Mouse (Mus musculus): ENCODE data around the gene Pelp1. TPM values are rescaled to one million over a fixed set of nuclear protein-coding genes. Genes with fewer than 3 reads are reported as not detected.

The Pelp1 gene
- total RNA-seq (2021) = 10 to 100 TPM; 19.4 to 22.1 TPM

DNA sequence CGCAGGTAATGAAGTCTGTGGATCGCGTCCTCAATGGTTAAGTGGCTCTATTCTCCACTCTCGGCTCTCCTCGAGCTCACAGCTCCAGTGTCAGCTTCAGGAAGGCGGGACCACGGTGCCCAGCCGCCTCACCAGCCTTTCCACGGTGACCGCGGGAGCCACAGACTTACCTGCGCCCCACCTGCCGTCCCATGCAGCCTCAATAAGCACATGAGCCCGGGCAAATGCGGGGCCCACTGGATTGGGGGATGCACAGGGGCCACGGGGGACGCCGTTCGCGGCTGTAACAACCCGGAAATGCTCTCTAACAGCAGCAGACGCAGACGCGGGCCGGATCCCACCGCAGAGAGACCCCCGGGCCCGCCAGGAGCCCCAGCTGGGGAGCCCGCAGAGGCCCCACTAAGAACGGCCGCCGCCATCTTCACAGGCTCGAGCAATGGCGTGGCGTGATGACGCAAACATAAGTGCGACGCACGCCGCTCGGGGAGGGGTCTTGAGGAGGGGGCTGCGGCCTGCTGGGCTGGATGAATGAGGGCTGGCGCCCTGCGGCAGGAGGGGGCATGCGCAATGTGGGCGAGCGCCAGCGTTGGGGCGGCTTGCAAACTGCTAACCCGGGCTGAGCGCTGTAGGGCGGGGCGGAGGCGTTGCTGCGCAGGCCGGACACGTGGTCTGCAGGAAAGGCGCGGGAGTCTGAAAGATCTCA lies at the start of gene Pelp1:
TSS of gene Pelp1 (minus strand) at position 438 of the 703 bp plus-strand sequence.
- DNase-seq = peak; percentile 82 to 91
- intact Hi-C loops (cut with DNase I) = no loop called here

DNA sequence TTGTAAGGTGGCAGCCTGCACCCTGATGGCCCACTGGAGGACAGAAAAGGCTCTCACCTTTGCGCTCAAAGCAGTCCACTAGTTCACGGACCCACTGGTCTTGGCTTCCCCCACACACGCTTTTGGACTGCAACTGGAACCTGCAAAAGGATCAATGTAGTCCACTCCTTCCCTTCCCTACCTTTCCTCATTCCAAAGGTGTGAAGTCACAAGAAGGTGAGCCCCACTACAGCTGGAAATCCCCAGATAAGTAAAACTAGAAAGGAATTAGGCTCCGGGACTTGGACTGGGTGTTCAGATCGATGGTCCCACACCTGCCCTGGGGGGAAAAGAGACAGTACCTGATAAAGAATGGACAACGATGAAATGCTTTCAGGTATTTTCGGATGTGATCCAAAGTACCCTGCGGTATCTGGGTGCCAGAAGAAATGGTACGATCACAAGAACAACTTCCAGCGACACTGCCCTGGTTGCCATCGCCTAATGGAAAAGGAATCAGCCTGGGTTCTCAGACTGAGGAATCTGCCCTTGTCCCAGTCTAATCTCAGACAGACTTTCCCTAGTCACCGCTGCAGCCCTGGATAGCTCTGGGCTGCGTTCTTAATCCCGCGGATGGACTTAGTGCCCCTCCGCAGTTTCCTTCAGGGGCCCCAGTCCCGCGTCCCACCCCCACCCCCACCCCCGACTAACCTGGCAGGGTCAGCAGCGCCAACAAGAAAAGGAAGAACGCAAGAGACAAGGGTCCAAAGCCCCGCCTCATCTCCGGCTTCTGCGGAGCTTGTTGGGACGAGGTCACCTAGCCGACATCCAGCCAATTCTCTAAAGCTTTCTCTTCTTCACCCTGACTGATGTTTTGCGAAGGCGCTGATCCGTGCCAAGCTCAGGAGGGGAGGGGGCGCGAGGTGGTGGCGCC lies 49.1 kb upstream of the Pelp1 start, which contains the start of gene Zmynd15:
TSS of gene Zmynd15 (plus strand) at position 746 of the 913 bp plus-strand sequence.
- no peak for DNase-seq
- intact Hi-C loops (cut with DNase I) = no loop called here

DNA sequence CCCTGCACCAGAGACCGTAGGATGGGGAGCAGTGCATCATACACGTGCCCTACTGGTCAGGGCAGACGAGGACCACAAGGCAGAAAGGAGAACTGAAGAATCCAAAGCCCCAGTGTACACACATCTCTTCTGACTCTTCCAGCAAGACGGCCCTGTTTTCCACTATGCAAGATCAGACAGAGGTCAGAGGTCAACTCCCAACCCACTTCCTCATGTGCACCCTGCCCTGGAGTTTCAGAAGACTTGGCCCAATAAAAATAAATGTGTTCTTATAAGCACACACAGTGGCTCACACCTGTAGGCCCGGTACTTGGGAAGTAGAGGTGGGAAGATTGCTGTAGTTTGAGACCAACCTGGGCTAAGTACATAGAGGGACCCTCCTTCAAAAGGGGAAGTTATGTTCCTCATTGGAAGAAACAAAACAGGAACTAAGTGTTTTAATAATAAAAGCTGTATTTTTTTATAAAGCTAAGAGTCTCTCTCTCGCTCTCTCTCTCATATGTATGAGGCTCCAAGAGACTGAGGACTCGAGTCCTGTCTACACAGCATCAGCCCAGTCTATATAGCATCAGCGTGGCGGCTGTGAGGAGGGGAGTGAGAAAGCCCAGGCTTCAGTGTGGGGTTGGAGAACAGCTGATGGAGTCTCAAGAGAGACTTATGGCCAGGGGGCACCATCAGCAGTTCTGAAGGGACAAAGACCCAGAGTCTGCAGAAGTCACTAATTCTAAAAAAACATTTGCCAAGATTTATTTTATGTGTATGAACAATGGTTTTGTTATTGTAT lies 43.6 kb upstream of the Pelp1 start:
- DNase-seq = peak in 1 of 2 experiments; percentile 25
- intact Hi-C loops (cut with DNase I) = no loop called here

DNA sequence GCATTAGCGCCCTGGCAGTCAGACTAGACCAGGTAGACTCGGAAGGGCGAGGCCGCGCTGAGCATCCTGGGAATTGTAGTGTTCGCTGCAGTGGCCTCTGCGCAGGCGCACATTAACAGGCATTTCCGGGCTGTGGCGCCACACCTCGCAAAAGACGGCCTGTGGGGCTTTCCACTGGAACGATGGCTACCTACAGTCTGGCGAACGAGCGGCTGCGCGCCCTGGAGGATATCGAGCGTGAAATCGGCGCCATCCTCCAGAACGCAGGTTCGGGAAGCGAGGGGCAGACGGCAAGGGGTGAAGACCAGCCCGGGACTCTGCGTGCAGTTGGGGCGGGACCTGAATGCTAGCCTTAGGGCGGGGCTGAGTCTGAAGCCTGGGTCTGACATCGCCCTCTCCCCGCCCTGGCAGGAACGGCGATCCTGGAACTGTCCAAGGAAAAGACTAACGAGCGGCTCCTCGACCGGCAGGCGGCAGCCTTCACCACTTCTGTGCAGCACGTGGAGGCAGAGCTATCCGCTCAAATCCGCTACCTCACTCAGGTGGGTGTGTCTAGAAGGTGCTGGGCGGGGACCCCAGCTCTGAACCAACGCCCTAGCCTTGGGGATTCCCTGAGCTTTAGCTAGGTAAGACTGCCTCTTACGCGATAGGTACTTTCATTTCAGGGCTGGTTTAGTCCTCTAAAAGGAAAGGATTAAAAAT lies 42.1 kb upstream of the Pelp1 start, which contains the start of gene Med11:
TSS of gene Med11 (plus strand) at position 123 of the 702 bp plus-strand sequence.
- peak; percentile 94 to 99 for DNase-seq
- intact Hi-C loops (cut with DNase I) = loop anchor here (1.0 kb wide), 1 partner anchor 54 kb away; no protein-coding TSS in a partner anchor

DNA sequence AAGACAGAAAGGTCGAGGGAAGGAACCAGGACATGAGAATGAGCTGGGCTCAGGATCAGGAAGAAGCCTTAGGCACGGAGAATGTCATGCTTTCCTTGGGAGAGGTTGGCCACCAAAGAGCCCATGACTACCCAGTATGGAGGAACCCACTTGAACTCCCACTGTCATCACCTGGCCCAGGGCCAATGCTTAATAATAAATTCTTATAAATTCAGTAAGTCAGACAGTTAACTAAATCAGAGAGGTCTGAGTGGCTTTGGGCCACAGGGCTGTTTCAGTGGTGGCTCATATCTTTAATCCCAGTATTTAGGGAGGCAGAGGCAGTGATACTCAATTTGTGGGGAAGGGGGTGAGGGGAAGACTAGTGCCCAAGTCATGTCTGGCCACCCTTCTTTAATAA lies 41.1 kb upstream of the Pelp1 start:
- no peak for DNase-seq
- intact Hi-C loops (cut with DNase I) = loop anchor here (1.0 kb wide), 1 partner anchor 18 kb away; no protein-coding TSS in a partner anchor

DNA sequence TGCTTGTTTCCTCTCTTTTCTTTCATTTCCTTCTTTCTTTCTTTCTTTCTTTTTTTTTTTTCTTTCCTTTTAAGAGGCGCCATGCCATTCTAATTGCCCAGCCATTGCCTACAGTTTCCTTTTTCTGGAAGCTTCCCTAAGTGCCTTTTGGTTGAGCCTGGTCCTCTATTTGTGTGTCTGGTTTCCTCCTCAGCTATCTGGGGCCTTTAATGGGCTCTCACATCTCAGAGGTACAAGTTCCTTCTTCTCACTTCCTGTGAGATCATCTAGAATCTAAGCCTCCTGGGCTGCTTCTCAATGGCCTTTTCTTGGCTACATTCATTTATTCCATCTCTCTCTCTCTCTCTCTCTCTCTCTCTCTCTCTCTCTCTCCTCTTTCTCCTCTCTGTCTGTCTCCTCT lies 37.5 kb upstream of the Pelp1 start:
- no peak for DNase-seq
- intact Hi-C loops (cut with DNase I) = no loop called here

DNA sequence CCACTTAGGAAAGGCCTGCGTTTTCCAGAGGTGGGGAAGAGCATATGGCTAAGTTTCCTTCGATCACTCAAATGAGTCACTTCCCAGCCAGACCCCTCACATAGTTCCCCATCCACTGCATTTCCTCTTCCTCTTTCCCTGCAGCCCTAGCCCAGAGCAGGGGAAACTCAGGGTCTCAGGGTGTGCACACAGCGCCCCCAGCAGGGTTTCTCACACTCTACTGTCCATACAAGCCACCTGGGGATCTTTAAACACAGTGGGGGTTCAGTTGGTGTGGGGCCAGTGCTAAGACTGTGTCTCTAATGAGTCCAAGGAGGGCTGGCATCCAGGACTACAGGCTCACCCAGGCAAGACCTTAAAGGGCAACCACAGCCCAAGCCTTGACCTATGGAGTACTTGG lies 36.9 kb upstream of the Pelp1 start:
- no peak for DNase-seq
- intact Hi-C loops (cut with DNase I) = no loop called here

DNA sequence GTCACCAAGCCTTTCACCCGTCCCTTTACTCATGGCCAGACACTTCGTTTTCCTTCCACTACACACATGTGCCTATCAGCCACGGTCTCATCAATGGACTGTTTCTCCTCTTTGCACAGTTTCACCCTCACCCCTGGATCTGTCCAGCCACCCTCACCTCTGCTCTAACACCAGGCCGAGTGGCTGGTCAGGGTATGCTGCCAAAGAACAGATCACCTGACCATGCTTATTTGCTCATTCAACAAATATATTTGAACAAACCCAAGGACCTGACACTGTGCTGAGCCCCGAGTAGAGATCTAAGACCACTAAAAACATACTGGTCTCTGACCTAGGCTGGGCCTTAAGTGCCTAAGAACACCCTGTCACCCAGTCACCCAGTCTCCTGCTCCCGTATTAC lies 34.8 kb upstream of the Pelp1 start:
- no peak for DNase-seq
- intact Hi-C loops (cut with DNase I) = no loop called here

DNA sequence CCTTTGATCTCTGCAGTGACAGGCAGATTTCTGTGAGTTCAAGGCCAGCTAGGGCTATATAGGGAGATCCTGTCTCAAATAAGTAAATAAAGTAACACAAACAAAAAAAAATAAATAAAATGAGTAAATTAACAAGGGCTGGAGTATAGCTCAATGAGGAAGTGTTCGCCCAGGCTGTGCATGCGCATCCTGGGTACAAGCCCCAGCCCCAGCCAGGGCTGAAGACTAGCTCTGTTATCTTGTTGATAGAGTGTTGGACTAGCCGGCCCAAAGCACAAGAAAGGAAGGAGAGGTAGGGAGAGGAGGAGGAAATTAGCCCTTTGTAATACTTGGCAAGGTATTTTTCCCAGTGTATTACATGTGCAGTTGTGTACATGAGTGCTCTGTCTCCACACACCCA lies 34.1 kb upstream of the Pelp1 start:
- intact Hi-C loops (cut with DNase I) = no loop called here
- no peak for DNase-seq

DNA sequence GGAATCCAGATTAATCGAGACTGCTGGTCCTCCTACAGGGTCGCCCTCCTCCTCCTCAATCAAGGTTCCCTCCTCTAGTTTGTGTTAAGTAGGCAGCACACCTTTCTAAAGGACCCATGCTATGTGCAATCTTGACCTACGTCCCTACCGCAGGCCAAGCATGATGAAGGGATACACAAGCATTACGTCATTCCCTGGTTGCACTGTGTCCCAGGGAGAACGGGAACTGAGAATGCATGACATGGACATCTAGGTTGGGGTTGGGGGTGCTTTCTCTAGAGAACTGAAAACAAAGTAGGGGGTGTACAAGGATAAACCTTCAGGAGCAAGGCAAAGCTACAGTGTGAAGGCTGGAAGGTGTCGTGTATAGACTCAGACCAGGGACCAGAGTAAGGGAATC lies 32.1 kb upstream of the Pelp1 start:
- DNase-seq = no peak
- intact Hi-C loops (cut with DNase I) = no loop called here

DNA sequence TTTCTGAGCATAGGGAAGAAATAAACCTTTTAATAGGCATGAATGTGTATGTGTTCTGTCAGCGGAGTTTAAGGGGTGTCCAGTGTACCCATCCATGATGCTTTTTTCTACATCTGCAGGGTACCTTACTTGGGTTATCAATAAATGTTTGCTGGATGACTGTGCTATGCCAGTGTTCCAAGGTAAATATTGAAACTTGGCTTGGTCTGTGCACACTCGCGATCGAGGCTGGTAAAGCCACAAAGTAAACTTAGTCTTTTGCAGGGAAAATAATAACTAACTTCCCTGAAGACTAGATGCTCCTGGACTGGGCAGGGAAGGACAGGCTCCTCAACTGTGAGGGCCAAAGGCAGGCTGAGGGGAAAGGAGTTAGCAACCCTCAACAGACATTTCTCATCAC lies 30.8 kb upstream of the Pelp1 start:
- DNase-seq = no peak
- intact Hi-C loops (cut with DNase I) = no loop called here

DNA sequence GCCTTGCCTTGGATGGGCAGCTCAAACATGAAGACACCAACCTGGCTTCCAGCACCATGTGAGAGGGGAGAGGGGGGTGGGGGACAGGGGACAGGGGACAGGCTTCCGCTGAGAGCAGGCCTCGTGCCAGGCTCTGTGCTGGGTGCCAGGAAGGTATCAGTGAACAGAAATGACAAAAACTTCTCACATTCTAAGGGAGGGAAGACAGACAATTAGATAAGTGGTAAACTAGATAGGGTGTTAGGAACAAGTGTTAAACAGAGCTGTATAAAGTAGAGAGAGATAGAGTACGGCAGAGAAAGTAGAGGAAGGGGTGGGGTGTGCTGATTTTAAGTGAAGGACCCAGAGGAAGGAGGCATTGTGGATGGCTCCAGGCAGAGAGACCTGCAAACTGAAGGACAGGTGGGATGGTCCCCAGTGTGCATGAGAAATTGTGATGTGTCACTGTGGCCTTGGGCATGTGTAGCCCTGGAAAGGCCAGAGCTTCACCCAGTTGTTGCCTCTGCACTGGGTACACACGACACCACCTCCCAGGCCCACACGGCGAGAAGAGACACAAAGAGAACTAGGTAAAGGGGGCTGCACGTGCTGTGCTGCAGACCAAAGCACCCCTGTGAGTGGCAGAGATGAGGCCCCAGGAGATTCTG lies 29.0 kb upstream of the Pelp1 start:
- intact Hi-C loops (cut with DNase I) = no loop called here
- no peak for DNase-seq

DNA sequence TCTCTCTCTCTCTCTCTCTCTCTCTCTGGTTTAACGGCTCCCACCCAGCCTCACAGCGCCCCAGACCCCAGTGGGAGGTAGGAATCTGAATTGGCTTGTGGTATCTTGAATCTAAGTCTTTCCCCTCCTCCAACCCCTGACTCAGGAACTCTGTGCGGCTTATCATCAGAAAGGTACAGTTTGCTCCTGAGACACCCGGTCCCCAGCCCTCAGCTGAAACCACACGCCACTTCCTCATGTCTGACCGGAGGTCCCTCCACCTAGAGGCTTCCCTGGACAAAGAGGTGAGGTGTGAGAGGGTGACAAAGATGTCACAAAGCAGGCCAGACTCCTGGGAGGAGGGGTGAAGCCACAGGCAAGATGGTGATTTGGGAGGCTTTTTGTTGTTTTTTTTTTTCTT lies 27.6 kb upstream of the Pelp1 start:
- intact Hi-C loops (cut with DNase I) = no loop called here
- DNase-seq = no peak

DNA sequence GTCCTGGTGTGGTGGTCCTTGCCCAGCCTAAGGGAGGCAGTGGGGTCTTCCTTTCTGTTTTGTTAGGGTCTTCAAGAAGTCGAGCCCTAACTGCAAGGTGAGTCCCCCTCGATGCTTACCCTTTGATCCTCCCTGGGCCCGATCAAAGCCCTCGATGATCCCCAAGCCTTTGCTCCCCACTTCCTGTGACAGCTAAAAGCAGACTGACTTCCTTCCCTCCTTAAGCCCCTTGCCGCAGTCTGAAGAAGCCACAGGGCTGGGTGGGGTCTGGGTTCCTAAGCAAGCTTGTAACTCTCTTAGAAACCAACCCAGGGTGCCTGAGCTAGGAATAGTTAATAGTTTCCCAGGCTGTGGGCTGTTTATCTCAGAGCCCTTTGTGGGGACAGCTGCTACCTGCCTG lies 25.6 kb upstream of the Pelp1 start:
- intact Hi-C loops (cut with DNase I) = no loop called here
- DNase-seq = no peak

DNA sequence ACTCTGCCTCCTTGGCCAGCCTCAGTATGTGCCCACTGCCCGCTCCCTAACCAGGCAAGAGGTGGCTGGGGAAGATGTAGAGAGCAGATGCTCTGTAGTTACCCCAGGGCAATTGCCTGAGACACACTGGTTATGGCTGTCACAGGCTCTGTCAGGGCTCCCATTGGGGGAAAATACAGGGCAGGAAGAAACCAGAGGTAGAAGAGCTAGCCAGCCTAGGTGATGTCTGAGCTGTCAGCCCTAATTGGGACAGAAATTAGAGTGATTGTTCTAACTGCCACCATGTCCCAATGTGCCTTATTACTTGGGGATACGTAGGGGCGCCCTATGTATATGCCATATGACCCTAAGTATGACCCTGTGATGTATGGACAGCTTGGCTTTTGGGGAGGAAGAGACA lies 24.1 kb upstream of the Pelp1 start:
- intact Hi-C loops (cut with DNase I) = loop anchor here (1.0 to 5.0 kb wide), 3 partner anchors 16 to 323 kb away; no protein-coding TSS in a partner anchor
- DNase-seq = peak in 1 of 2 experiments; percentile 10

DNA sequence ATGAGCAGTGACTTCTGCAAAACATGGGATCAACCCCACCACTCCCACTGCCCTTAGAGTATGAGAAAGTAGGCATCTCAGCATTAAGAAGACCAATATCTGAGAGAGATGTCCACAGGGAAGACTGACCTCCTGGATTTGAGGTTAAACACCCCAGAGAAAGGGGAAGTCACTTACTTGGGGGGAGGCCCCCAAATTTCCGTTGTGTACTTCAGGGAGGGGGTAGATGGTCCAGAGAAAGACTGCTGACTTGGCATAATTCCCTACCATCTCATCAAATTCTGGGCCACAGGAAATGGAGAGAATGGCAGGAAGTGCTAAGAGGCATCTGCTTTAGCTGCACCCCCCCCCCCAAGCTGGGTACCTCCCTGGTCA lies 23.7 kb upstream of the Pelp1 start:
- intact Hi-C loops (cut with DNase I) = loop anchor here (1.0 to 5.0 kb wide), 3 partner anchors 17 to 324 kb away; no protein-coding TSS in a partner anchor
- no peak for DNase-seq

DNA sequence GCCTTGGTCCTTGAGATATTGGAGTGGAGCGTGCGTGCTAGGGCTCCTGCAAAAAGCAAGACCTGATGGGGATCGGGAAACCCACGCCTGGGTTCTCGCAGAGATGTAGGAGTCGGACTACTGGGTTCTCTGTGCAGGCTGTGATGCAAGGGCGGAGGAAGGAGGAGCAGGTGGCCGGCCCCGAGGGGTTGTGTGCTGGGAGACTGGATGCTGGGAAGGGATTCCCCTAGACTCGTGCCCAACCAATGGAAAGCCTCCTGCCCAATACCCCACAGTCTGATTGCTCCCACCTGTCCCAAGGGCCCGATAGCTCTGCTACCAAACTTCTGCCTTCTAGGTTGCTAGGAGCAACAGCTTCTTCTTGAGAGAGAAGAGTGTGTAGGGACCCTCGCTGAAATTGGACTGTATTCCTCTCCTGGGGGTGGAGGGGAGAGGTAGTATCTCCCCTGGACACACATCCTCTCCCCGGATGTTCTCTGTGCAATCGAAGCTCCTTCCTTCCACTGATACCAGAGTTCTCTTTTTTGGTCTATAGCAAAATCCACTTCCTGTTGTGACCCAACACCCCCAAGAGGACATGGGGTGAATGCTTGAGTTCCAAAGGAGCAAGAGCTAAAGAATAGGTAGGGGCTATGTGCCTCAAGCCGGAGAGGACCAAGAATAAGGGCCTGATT lies 23.2 kb upstream of the Pelp1 start:
- intact Hi-C loops (cut with DNase I) = loop anchor here (1.0 to 5.0 kb wide), 3 partner anchors 17 to 324 kb away; no protein-coding TSS in a partner anchor
- DNase-seq = peak in 1 of 2 experiments; percentile 39

DNA sequence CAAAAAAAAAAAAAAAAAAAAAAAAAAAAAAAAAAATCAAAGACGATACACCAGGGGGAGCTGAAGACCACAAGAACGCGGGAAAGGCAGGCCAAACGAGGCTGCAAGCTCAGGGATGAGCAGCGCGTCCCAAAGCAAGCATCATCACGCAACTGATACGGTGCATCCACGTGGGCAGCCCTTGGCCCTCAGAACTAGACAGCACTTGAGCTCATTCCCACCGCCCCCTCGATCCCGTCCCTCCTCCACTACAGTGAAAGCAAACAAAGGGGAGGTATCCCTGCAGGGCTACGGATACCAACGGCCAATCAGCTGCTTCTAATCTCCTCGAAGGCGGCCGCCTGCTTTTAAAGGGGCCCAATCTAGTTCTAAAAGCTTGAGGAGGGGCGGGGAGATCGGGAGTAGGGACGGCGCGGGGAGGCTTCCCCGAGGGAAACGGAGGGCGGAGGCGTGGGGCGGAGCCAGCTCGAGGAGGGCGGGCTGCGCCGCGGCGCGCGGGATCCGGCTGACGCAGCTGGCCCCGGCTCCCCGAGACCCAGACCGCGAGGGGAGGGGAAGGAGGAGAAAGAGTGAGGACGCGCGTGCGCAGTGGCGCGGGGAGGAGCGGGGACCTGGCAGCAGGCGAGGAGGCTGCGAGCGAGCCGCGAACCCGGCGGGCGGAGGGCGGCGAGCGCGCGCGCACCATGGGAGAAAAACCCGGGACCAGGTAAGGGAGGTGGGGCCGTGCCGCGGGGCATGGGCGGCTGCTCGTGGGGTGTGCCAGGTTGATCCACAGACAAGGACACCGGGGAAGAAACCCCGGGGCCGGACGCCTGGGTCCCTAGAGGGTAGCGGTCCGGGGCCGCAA lies 22.4 kb upstream of the Pelp1 start, which contains the start of gene Arrb2:
TSS of gene Arrb2 (plus strand) at position 588 of the 847 bp plus-strand sequence.
- intact Hi-C loops (cut with DNase I) = loop anchor here (5.0 kb wide), 2 partner anchors 175 to 325 kb away; no protein-coding TSS in a partner anchor
- DNase-seq = peak; percentile 98

All from heart, postnatal 36 days (tissue).